Mouse (Mus musculus) gonadal fat pad, adult 2 months (tissue): ENCODE results near the gene Pla2g12b. TPM values are rescaled to one million over a fixed set of nuclear protein-coding genes. Genes with fewer than 3 reads are reported as not detected.

Source experiments
- DNase-seq: peaks from one replicate; pipeline ENCODE4 v3.0.0-alpha.2; 2012; ENCODE audit warnings: low read depth
- polyA plus RNA-seq: library from polyadenylated mRNA; depleted of rRNA; stranded (reverse); fragments of >200 nt; gene quantifications from 2 replicates; pipeline ENCODE4 v1.2.3, GENCODE M21; 2012; rRNA removed

Gene Pla2g12b
- polyA plus RNA-seq, 1 experiment, result 0.14 TPM

DNA sequence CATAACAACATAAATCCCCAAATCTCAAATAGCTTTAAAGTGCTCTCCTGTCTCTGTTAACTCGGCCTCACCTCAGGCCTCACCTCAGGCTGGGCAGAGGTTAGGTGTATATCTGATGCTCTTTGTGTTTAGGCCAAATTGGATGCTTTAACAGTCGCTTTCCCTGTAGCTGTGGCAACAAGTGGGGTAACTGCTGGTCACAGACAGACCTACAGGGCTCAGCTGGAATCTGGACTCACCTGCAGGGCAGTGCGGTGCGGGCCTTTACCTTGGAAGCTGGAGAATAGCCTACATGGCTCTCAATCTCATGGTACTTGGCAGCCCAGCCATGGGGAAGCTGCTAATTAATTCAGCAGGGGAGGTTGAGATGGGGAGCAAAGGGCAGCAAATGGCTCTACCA, 63.2 kb downstream of the Pla2g12b start:
- DNase-seq, result no peak

GRCm38 (mm10) chr10:59467297-59467696, 63.8 kb downstream of the Pla2g12b start:
- no peak for DNase-seq

GRCm38 (mm10) chr10:59470451-59470850, 67.0 kb downstream of the Pla2g12b start:
- DNase-seq, result no peak

Other genes with a start within 250 kb of the Pla2g12b start
- 13.3 and 14.6 TPM in 2 replicates for gene Sept10, start 181.8 kb upstream of the Pla2g12b start, polyA plus RNA-seq
- 8.4 and 9.4 TPM in 2 replicates for gene Sowahc, start 181.7 kb upstream of the Pla2g12b start, polyA plus RNA-seq
- 9.5 and 9.6 TPM in 2 replicates for gene P4ha1, start 80.4 kb upstream of the Pla2g12b start, polyA plus RNA-seq
- gene Gm10273, start 8.0 kb upstream of the Pla2g12b start, polyA plus RNA-seq, result 15.0 and 15.5 TPM in 2 replicates
- 0.32 and 0.38 TPM in 2 replicates for gene Oit3, start 38.1 kb downstream of the Pla2g12b start, polyA plus RNA-seq
- not detected in 2 replicates for gene Gm10322, start 212.4 kb downstream of the Pla2g12b start, polyA plus RNA-seq
- gene Mcu, start 213.0 kb downstream of the Pla2g12b start, polyA plus RNA-seq, result 6.6 and 7.3 TPM in 2 replicates